Mouse (Mus musculus): ENCODE results near the gene Iscu. TPM values are rescaled to one million over a fixed set of nuclear protein-coding genes. Genes with fewer than 3 reads are reported as not detected.

Gene Iscu
- 165 TPM for polyA plus RNA-seq (2014; fragmentation: Illumina TruSeq; extraction: RNeasy Lipid Tissue Mini Kit (QIAGEN cat#74804); ENCODE audit: low read depth, low replicate concordance)

GRCm38 (mm10) chr5:113772450-113772895 is at the start of gene Iscu, which contains the start of gene Sart3:
Gene Iscu, plus strand, starts transcription at chr5:113772748.
Gene Sart3, minus strand, starts transcription at chr5:113772510.

GRCm38 (mm10) chr5:113724446-113724845 is 48.1 kb upstream of the Iscu start, which contains the start of gene 1700069L16Rik:
Gene 1700069L16Rik, minus strand, starts transcription at chr5:113724772.

GRCm38 (mm10) chr5:113735345-113736112 is 37.0 kb upstream of the Iscu start, which contains the start of gene Ficd:
Gene Ficd, plus strand, starts transcription at chr5:113735803.

GRCm38 (mm10) chr5:113800280-113800679 is 27.7 kb downstream of the Iscu start, which contains the start of gene Tmem119:
Gene Tmem119, minus strand, starts transcription at chr5:113800516.

Other genes with a start within 250 kb of the Iscu start
- 1.9 TPM for gene Cmklr1, start 122.3 kb upstream of the Iscu start, polyA plus RNA-seq (2014; fragmentation: Illumina TruSeq; extraction: RNeasy Lipid Tissue Mini Kit (QIAGEN cat#74804); ENCODE audit: low read depth, low replicate concordance)
- not detected for gene 1700069L16Rik, start 48.0 kb upstream of the Iscu start, polyA plus RNA-seq (2014; fragmentation: Illumina TruSeq; extraction: RNeasy Lipid Tissue Mini Kit (QIAGEN cat#74804); ENCODE audit: low read depth, low replicate concordance)
- 7.2 TPM for gene Ficd, start 36.9 kb upstream of the Iscu start, polyA plus RNA-seq (2014; fragmentation: Illumina TruSeq; extraction: RNeasy Lipid Tissue Mini Kit (QIAGEN cat#74804); ENCODE audit: low read depth, low replicate concordance)
- gene Sart3, start 238 bp upstream of the Iscu start, polyA plus RNA-seq (2014; fragmentation: Illumina TruSeq; extraction: RNeasy Lipid Tissue Mini Kit (QIAGEN cat#74804); ENCODE audit: low read depth, low replicate concordance): 2.0 TPM
- 0.41 TPM for gene Tmem119, start 27.8 kb downstream of the Iscu start, polyA plus RNA-seq (2014; fragmentation: Illumina TruSeq; extraction: RNeasy Lipid Tissue Mini Kit (QIAGEN cat#74804); ENCODE audit: low read depth, low replicate concordance)
- gene Selplg, start 59.9 kb downstream of the Iscu start, polyA plus RNA-seq (2014; fragmentation: Illumina TruSeq; extraction: RNeasy Lipid Tissue Mini Kit (QIAGEN cat#74804); ENCODE audit: low read depth, low replicate concordance): not detected
- 15.9 TPM for gene Coro1c, start 136.0 kb downstream of the Iscu start, polyA plus RNA-seq (2014; fragmentation: Illumina TruSeq; extraction: RNeasy Lipid Tissue Mini Kit (QIAGEN cat#74804); ENCODE audit: low read depth, low replicate concordance)
- gene Ssh1, start 221.1 kb downstream of the Iscu start, polyA plus RNA-seq (2014; fragmentation: Illumina TruSeq; extraction: RNeasy Lipid Tissue Mini Kit (QIAGEN cat#74804); ENCODE audit: low read depth, low replicate concordance): 1.6 TPM
- gene Dao, start 231.0 kb downstream of the Iscu start, polyA plus RNA-seq (2014; fragmentation: Illumina TruSeq; extraction: RNeasy Lipid Tissue Mini Kit (QIAGEN cat#74804); ENCODE audit: low read depth, low replicate concordance): not detected